Mouse (Mus musculus) heart, adult 2 months (tissue): Measurements from ENCODE around the gene Uhrf1. TPM values are rescaled to one million over a fixed set of nuclear protein-coding genes. Genes with fewer than 3 reads are reported as not detected.

ENCODE experiments used
- DNase-seq, 2 experiments: peaks; one replicate each; pipeline ENCODE4 v3.0.0; 2021
- H3K27ac ChIP-seq: fragments of 200-600 bp; 2 replicates; pipeline ENCODE4 v1.8.1; 2022
- H3K27me3 ChIP-seq: fragments of 200-500 bp; 2 replicates; pipeline ENCODE4 v1.6.1; 2012; ENCODE audit warnings: mild to moderate bottlenecking, low read length, inconsistent platforms, mixed read lengths; ENCODE audit not compliant: control insufficient read depth, insufficient read depth
- H3K36me3 ChIP-seq: fragments of 200-500 bp; 2 replicates; pipeline ENCODE4 v1.6.1; 2012; ENCODE audit warnings: low read length, inconsistent platforms; ENCODE audit not compliant: control insufficient read depth, insufficient read depth
- H3K4me1 ChIP-seq: fragments of 200-500 bp; 2 replicates; pipeline ENCODE4 v1.6.1; 2011; ENCODE audit warnings: low read length; ENCODE audit not compliant: control insufficient read depth, insufficient read depth
- H3K4me3 ChIP-seq: fragments of 200-600 bp; 2 replicates; pipeline ENCODE4 v1.8.1; 2022
- H3K79me2 ChIP-seq: fragments of 200-500 bp; replicated peaks from 2 replicates; pipeline ENCODE4 v1.6.1; 2012; ENCODE audit warnings: mild to moderate bottlenecking, inconsistent platforms, low read length, moderate library complexity, mixed read lengths; ENCODE audit not compliant: control insufficient read depth, insufficient read depth
- H3K9ac ChIP-seq: fragments of 200-500 bp; 2 replicates; pipeline ENCODE4 v1.6.1; 2012; ENCODE audit warnings: low read depth, mild to moderate bottlenecking, control low read depth, inconsistent platforms, low read length, mixed read lengths
- CTCF ChIP-seq: fragments of 200-600 bp; IDR thresholded peaks from 2 replicates; pipeline ENCODE4 v1.8.1; 2022; ENCODE audit warnings: antibody characterized with exemption, mild to moderate bottlenecking, moderate library complexity
- EP300 ChIP-seq: fragments of 200-500 bp; IDR thresholded peaks from 2 replicates; pipeline ENCODE4 v1.6.1; 2011; ENCODE audit warnings: low read depth, low read length, control low read depth; ENCODE audit not compliant: insufficient read depth
- POLR2A ChIP-seq: fragments of 200-500 bp; IDR thresholded peaks from 2 replicates; pipeline ENCODE4 v1.6.1; 2011; ENCODE audit warnings: mild to moderate bottlenecking, low read depth, low read length, control low read depth; ENCODE audit not compliant: insufficient read depth
- WGBS: fragments of 180-500 bp; shearing (Covaris S2); methylation state at CpG from one replicate; pipeline ENCODE4 v1.1.7; 2018; 5-methylcytosine and 5-hydroxymethylcytosine counted together
- intact Hi-C: fragments of 180-260 bp; cut with DNase I; formaldehyde crosslinking; loops from one replicate; pipeline ENCODE4 v1.15.1; 2025
- polyA plus RNA-seq: library from polyadenylated mRNA; depleted of rRNA; stranded (reverse); fragments of >200 nt; gene quantifications from 2 replicates; pipeline ENCODE4 v1.2.3, GENCODE M21; 2012
- total RNA-seq, 2 experiments: library from RNA; stranded (reverse); gene quantifications; 2 replicates each; pipeline ENCODE4 v1.2.3; 2021

Gene Uhrf1
- total and polyA plus RNA-seq, 3 experiments, result 1.2 to 2.4 (median 2.0) TPM

DNA sequence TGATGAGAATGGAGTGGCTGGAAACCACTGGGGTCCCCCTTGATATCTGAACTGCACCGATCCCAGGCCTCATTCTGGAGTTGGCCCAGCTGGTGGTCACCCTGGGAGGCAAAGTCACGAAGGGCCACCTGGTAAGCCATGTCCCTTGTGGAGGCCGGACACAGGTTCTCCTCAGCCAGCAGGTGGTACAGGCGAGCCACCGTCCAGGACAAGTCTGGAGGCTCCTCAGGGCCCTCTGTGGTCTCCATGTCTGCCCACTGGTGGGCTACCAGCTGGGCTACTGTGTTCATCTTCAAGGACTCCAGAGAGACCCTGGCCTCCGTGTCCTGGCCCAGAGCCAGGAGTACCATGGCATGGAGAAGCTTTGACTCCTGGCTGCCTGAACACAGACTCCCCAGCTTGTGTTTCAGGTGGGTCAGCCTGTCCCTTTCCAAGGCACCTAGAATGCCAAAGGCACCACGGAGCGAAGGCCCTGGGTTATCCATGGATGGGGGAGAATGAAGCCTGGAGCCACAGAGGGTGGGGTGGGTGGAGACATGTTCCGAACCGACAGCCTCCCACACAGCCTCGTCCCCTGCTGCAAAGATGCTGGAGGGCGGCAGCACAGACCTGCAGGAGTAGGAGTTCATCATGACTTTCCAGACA is 31.4 kb upstream of the Uhrf1 start:
- WGBS, result 73% methylated on average over 12 of the region's 12 CpGs
- Histone ChIP-seq H3K36me3 (no peaks in the 10 kb centered on the region), H3K4me3 (no peak overlapping the region), H3K9ac (no peak overlapping the region), H3K4me1 (peaks cover 13% of the 10 kb centered on the region), H3K27ac (no peak overlapping the region), H3K27me3 (no peaks in the 10 kb centered on the region), H3K79me2 (no peaks in the 10 kb centered on the region; the same call in 1 of the 2 replicates)
- TF ChIP-seq EP300 (no peak), CTCF (0 out of 2 replicates have a peak, but pooled peaks have one; percentile 6)
- intact Hi-C loops, result no loop called here
- peak in 1 of 2 experiments; percentile 31 for DNase-seq

DNA sequence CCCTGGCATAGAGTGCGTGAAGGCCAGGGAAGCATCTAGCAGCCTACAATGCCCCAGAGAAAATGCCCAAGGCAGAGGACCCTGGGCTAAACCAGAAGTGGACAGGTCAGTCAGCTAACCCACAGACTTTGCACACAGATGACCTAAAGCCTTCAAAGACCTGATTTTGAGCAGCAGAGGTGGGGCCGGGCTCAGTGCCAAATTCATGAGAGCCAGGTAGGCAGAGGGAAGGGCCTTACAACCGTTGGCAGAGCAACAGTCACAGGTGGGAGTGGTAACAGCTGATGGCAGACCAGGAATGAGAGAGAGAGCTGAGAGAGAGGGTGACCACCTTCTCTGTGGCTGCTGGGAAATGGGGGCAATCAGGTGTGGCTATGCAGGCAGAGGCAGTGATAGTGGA is 30.5 kb upstream of the Uhrf1 start:
- DNase-seq, result peak in 1 of 2 experiments; percentile 19
- Histone ChIP-seq H3K4me1 (peaks cover 16% of the 10 kb centered on the region), H3K4me3 (no peak overlapping the region), H3K36me3 (peaks cover 2% of the 10 kb centered on the region; the same call in 1 of the 2 replicates), H3K27me3 (no peaks in the 10 kb centered on the region), H3K27ac (no peak overlapping the region), H3K9ac (no peak overlapping the region), H3K79me2 (no peaks in the 10 kb centered on the region; the same call in 1 of the 2 replicates)
- intact Hi-C loops, result no loop called here
- WGBS, result 66% methylated on average over 3 of the region's 3 CpGs
- no peak for TF ChIP-seq CTCF
- TF ChIP-seq EP300, result no peak
- TF ChIP-seq POLR2A, result no peak

DNA sequence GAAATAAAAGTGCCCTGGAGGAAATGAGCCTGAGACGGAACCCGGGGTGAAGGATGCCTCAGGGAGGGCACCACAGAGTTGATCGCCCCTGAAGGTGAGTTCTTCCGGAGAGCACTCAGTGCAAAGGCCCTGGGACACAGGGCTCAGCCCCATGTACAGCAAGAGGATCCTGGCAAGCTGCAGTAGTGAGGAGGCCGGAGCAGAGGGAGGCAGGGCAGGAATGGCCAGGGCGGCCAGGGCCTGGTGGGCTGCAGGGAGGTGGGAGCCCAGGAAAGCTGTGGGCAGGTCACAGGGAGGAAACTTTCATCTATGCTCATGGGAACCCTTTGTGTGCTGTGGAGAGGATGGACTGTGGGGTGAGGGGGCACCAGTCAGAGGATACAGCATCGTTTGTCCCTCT is 29.6 kb upstream of the Uhrf1 start:
- peak in 1 of 2 experiments; percentile 19 for DNase-seq
- TF ChIP-seq CTCF, result no peak
- Histone ChIP-seq H3K27ac (peak overlapping the region; percentile 17; the same call in 1 of the 2 replicates), H3K4me3 (no peak overlapping the region), H3K27me3 (no peaks in the 10 kb centered on the region), H3K4me1 (peaks cover 21% of the 10 kb centered on the region), H3K36me3 (peaks cover 2% of the 10 kb centered on the region; the same call in 1 of the 2 replicates), H3K79me2 (no peaks in the 10 kb centered on the region; the same call in 1 of the 2 replicates), H3K9ac (no peak overlapping the region)
- 51% methylated on average over 7 of the region's 7 CpGs for WGBS
- intact Hi-C loops, result no loop called here

DNA sequence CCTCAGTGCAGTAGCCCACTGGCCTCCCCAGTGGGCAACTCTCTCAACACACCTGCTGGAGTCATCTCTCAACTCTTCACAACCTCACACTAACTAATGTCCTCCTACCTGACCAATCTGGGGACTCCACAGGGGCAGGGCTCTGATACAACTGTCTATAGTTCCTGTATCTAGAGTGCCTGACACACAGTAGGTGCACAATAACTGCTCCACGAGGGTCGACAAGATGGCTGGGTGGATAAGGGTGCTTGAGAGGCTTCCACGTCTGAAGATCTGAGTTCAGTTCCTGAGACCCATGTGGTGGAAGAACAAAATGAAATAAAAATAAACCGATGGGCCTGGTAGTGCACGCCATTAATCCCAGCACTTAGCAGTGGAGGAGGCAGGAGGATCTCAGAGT is 29.1 kb upstream of the Uhrf1 start:
- Histone ChIP-seq H3K27me3 (no peaks in the 10 kb centered on the region), H3K4me3 (no peak overlapping the region), H3K79me2 (no peaks in the 10 kb centered on the region; the same call in 1 of the 2 replicates), H3K27ac (no peak overlapping the region), H3K9ac (no peak overlapping the region), H3K36me3 (peaks cover 2% of the 10 kb centered on the region; the same call in 1 of the 2 replicates), H3K4me1 (peaks cover 21% of the 10 kb centered on the region)
- TF ChIP-seq EP300 (no peak), POLR2A (no peak), CTCF (no peak)
- intact Hi-C loops, result no loop called here
- 76% methylated on average over 5 of the region's 5 CpGs for WGBS
- peak in 1 of 2 experiments; percentile 15 for DNase-seq

DNA sequence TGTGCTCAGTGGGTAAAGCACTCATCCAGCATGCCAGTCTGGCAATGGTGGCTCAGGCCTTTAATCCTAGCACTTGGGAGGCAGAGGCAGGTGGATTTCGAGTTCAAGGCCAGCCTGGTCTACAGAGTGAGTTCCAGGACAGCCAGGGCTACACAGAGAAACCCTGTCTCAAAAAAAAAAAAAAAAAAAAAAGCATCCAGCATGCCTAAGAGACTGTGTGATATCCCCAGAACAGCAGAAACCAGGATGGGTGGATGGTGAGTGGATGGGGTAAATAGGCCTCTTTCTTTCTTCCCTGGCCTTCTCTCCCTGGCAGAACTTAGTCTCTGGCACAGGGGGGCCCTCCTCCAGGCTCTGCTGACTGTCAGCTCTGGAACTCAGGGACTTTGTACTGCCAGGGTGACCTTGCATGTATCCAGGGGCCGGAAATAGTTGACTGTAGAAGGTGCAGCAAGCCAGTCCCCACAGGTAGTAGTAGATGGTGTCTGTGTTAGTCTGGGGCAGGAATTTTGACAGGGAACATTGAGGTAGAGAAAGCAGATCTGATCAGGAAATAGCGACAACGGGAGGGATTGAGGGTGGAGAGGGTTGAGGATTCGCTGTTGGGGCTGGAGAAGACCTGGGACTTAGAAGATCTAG is 27.2 kb upstream of the Uhrf1 start:
- Histone ChIP-seq H3K4me3 (peak overlapping the region; percentile 72), H3K27me3 (no peaks in the 10 kb centered on the region), H3K27ac (peak overlapping the region; percentile 89), H3K79me2 (no peaks in the 10 kb centered on the region; the same call in 1 of the 2 replicates), H3K9ac (peak overlapping the region; percentile 95), H3K4me1 (peaks cover 21% of the 10 kb centered on the region), H3K36me3 (peaks cover 2% of the 10 kb centered on the region; the same call in 1 of the 2 replicates)
- TF ChIP-seq POLR2A, result no peak
- TF ChIP-seq EP300, result no peak
- TF ChIP-seq CTCF, result no peak
- intact Hi-C loops, result loop anchor here (5.0 kb wide), 1 partner anchor 76 kb away; no protein-coding TSS in a partner anchor
- peak in 1 of 2 experiments; percentile 64 for DNase-seq
- WGBS, result 8% methylated on average over 5 of the region's 5 CpGs
